Mouse (Mus musculus) MEL (cell line): ENCODE data around the gene Kl. TPM values are rescaled to one million over a fixed set of nuclear protein-coding genes. Genes with fewer than 3 reads are reported as not detected.

ENCODE experiments used
- DNase-seq: peaks from one replicate; pipeline ENCODE4 v3.0.0; 2011; ENCODE audit warnings: low read depth, low spot score
- H3K27ac ChIP-seq: 2 replicates; pipeline ENCODE4 v1.5.1; 2012; ENCODE audit warnings: low read depth, mild to moderate bottlenecking, control low read depth, low read length, moderate library complexity; ENCODE audit not compliant: control insufficient read depth
- H3K27me3 ChIP-seq, 2 experiments: fragments of 150-350 bp in 1 of 2; sonication (generic) in 1 of 2; 2 replicates each; pipeline ENCODE4 v1.6.1; 2012; ENCODE audit warnings: low read length in 2 of 2, mild to moderate bottlenecking in 2 of 2, improper control_type of control experiment in 1 of 2, moderate library complexity in 1 of 2; ENCODE audit not compliant: insufficient read depth in 2 of 2, control insufficient read depth in 1 of 2
- H3K36me3 ChIP-seq, 2 experiments: 2 replicates each; pipeline ENCODE4 v1.6.1; 2012 to 2014; ENCODE audit warnings: low read length in 2 of 2, improper control_type of control experiment in 1 of 2, inconsistent platforms in 1 of 2, mild to moderate bottlenecking in 1 of 2; ENCODE audit not compliant: insufficient read depth in 2 of 2, control insufficient read depth in 1 of 2
- H3K4me1 ChIP-seq, 2 experiments: fragments of 150-350 bp in 1 of 2; sonication (generic) in 1 of 2; 2 replicates each; pipeline ENCODE4 v1.6.1; 2012; ENCODE audit warnings: low read length in 2 of 2, improper control_type of control experiment in 1 of 2, mild to moderate bottlenecking in 1 of 2; ENCODE audit not compliant: insufficient read depth in 2 of 2, control insufficient read depth in 1 of 2
- H3K4me3 ChIP-seq, 2 experiments: fragments of 150-350 bp in 1 of 2; sonication (generic) in 1 of 2; 2 replicates each; pipeline ENCODE4 v1.5.1; 2012; ENCODE audit warnings: low read depth in 2 of 2, low read length in 2 of 2, mild to moderate bottlenecking in 2 of 2, moderate library complexity in 2 of 2, control low read depth in 1 of 2, improper control_type of control experiment in 1 of 2; ENCODE audit not compliant: control insufficient read depth in 1 of 2, insufficient read depth in 1 of 2
- H3K79me2 ChIP-seq: 2 replicates; pipeline ENCODE4 v1.6.1; 2012; ENCODE audit warnings: mild to moderate bottlenecking, low read length, moderate library complexity; ENCODE audit not compliant: control insufficient read depth, poor library complexity, insufficient read depth
- H3K9ac ChIP-seq: 2 replicates; pipeline ENCODE4 v1.6.1; 2012; ENCODE audit warnings: low read depth, mild to moderate bottlenecking, control low read depth, low read length, moderate library complexity; ENCODE audit not compliant: control insufficient read depth, poor library complexity, severe bottlenecking
- H3K9me3 ChIP-seq: fragments of 150-350 bp; sonication (generic); replicated peaks from 2 replicates; pipeline ENCODE4 v1.6.1; 2012; ENCODE audit warnings: mild to moderate bottlenecking, low read length, improper control_type of control experiment, moderate library complexity; ENCODE audit not compliant: insufficient read depth
- BHLHE40 ChIP-seq: IDR thresholded peaks from 2 replicates; pipeline ENCODE4 v1.6.1; 2012; ENCODE audit warnings: low read depth, mild to moderate bottlenecking, inconsistent platforms, low read length, improper control_type of control experiment, borderline replicate concordance
- CHD1 ChIP-seq: IDR thresholded peaks from 2 replicates; pipeline ENCODE4 v1.6.1; 2012; ENCODE audit warnings: low read depth, mild to moderate bottlenecking, inconsistent platforms, low read length, improper control_type of control experiment
- CHD2 ChIP-seq: IDR thresholded peaks from 2 replicates; pipeline ENCODE4 v1.6.1; 2011; ENCODE audit warnings: low read length, improper control_type of control experiment
- ELF1 ChIP-seq: IDR thresholded peaks from 2 replicates; pipeline ENCODE4 v1.6.1; 2014; ENCODE audit warnings: low read depth, mild to moderate bottlenecking, inconsistent platforms, low read length, improper control_type of control experiment, moderate library complexity
- EP300 ChIP-seq, 2 experiments: IDR thresholded peaks; 2 replicates each; pipeline ENCODE4 v1.6.1; 2011; ENCODE audit warnings: improper control_type of control experiment in 2 of 2, low read length in 2 of 2, low read depth in 1 of 2, mild to moderate bottlenecking in 1 of 2
- GATA1 ChIP-seq: IDR thresholded peaks from 2 replicates; pipeline ENCODE4 v1.6.1; 2011; ENCODE audit warnings: low read depth, low read length, improper control_type of control experiment
- HCFC1 ChIP-seq: IDR thresholded peaks from 2 replicates; pipeline ENCODE4 v1.6.1; 2012; ENCODE audit warnings: low read depth, mild to moderate bottlenecking, inconsistent platforms, low read length, improper control_type of control experiment, moderate library complexity
- JUND ChIP-seq: IDR thresholded peaks from 2 replicates; pipeline ENCODE4 v1.6.1; 2011; ENCODE audit warnings: low read depth, mild to moderate bottlenecking, improper control_type of control experiment, low read length
- KAT2A ChIP-seq: conservative IDR thresholded peaks from 2 replicates; pipeline ENCODE4 v1.6.1; 2012; ENCODE audit warnings: low read depth, low read length, improper control_type of control experiment, inconsistent platforms
- MAFK ChIP-seq: IDR thresholded peaks from 2 replicates; pipeline ENCODE4 v1.6.1; 2011; ENCODE audit warnings: low read depth, mild to moderate bottlenecking, low read length, improper control_type of control experiment, borderline replicate concordance
- MAX ChIP-seq: IDR thresholded peaks from 2 replicates; pipeline ENCODE4 v1.6.1; 2011; ENCODE audit warnings: low read length, improper control_type of control experiment
- MEF2A ChIP-seq: IDR thresholded peaks from 2 replicates; pipeline ENCODE4 v1.6.1; 2014; ENCODE audit warnings: low read depth, mild to moderate bottlenecking, inconsistent platforms, low read length, improper control_type of control experiment; ENCODE audit not compliant: poor library complexity, insufficient replicate concordance, severe bottlenecking; ENCODE audit errors: extremely low read depth
- MYB ChIP-seq: IDR thresholded peaks from 2 replicates; pipeline ENCODE4 v1.6.1; 2011; ENCODE audit warnings: mild to moderate bottlenecking, low read depth, low read length, improper control_type of control experiment
- MYC ChIP-seq: IDR thresholded peaks from 2 replicates; pipeline ENCODE4 v1.6.1; 2011; ENCODE audit warnings: low read depth, mild to moderate bottlenecking, low read length, improper control_type of control experiment, moderate library complexity
- NRF1 ChIP-seq: IDR thresholded peaks from 2 replicates; pipeline ENCODE4 v1.6.1; 2014; ENCODE audit warnings: low read depth, mild to moderate bottlenecking, inconsistent platforms, low read length, improper control_type of control experiment, moderate library complexity; ENCODE audit not compliant: poor library complexity, insufficient read depth, severe bottlenecking
- POLR2AphosphoS2 ChIP-seq: IDR thresholded peaks from 2 replicates; pipeline ENCODE4 v1.6.1; 2011; ENCODE audit warnings: low read length, improper control_type of control experiment
- POLR2AphosphoS5 ChIP-seq: IDR thresholded peaks from 2 replicates; pipeline ENCODE4 v1.6.1; 2012; ENCODE audit warnings: low read depth, borderline replicate concordance, mild to moderate bottlenecking, inconsistent platforms, low read length, moderate library complexity, mixed read lengths
- RAD21 ChIP-seq: IDR thresholded peaks from 2 replicates; pipeline ENCODE4 v1.6.1; 2011; ENCODE audit warnings: mild to moderate bottlenecking, low read depth, low read length, improper control_type of control experiment
- TAL1 ChIP-seq: IDR thresholded peaks from 2 replicates; pipeline ENCODE4 v1.6.1; 2012; ENCODE audit warnings: mild to moderate bottlenecking, inconsistent platforms, low read length, moderate library complexity, mixed read lengths
- TBP ChIP-seq: IDR thresholded peaks from 2 replicates; pipeline ENCODE4 v1.8.0; 2011; ENCODE audit warnings: low read depth, low read length, improper control_type of control experiment
- TCF12 ChIP-seq: IDR thresholded peaks from 2 replicates; pipeline ENCODE4 v1.6.1; 2014; ENCODE audit warnings: low read depth, mild to moderate bottlenecking, inconsistent platforms, low read length, improper control_type of control experiment, moderate library complexity
- UBTF ChIP-seq: IDR thresholded peaks from 2 replicates; pipeline ENCODE4 v1.6.1; 2012; ENCODE audit warnings: low read depth, mild to moderate bottlenecking, inconsistent platforms, low read length, improper control_type of control experiment, moderate library complexity, borderline replicate concordance; ENCODE audit not compliant: insufficient read depth
- USF1 ChIP-seq: IDR thresholded peaks from 2 replicates; pipeline ENCODE4 v1.6.1; 2014; ENCODE audit warnings: low read depth, mild to moderate bottlenecking, inconsistent platforms, low read length, improper control_type of control experiment, moderate library complexity
- USF2 ChIP-seq, 2 experiments: IDR thresholded peaks; 2 replicates each; pipeline ENCODE4 v1.6.1; 2011 to 2012; ENCODE audit warnings: improper control_type of control experiment in 2 of 2, low read length in 2 of 2, borderline replicate concordance in 1 of 2, inconsistent platforms in 1 of 2, low read depth in 1 of 2, mild to moderate bottlenecking in 1 of 2; ENCODE audit not compliant: insufficient read depth in 1 of 2
- ZC3H11A ChIP-seq: IDR thresholded peaks from 2 replicates; pipeline ENCODE4 v1.6.1; 2012; ENCODE audit warnings: low read depth, mild to moderate bottlenecking, inconsistent platforms, low read length, improper control_type of control experiment
- ZKSCAN1 ChIP-seq: IDR thresholded peaks from 2 replicates; pipeline ENCODE4 v1.6.1; 2012; ENCODE audit warnings: low read depth, mild to moderate bottlenecking, inconsistent platforms, low read length, improper control_type of control experiment, moderate library complexity
- ZMIZ1 ChIP-seq: IDR thresholded peaks from 2 replicates; pipeline ENCODE4 v1.6.1; 2012; ENCODE audit warnings: low read depth, mild to moderate bottlenecking, inconsistent platforms, low read length, improper control_type of control experiment, moderate library complexity
- ZNF384 ChIP-seq: IDR thresholded peaks from 2 replicates; pipeline ENCODE4 v1.6.1; 2012; ENCODE audit warnings: low read depth, mild to moderate bottlenecking, inconsistent platforms, low read length, improper control_type of control experiment
- polyA plus RNA-seq, 2 experiments: library from polyadenylated mRNA; stranded (reverse) in 1 of 2; unstranded in 1 of 2; fragments of >175 nt in 1 of 2; fragments of >200 nt in 1 of 2; gene quantifications; 2 replicates each; pipeline versions ENCODE4 v1.2.1 to v1.2.4; 2012; ENCODE audit warnings: low replicate concordance in 2 of 2, low read depth in 1 of 2; ENCODE audit not compliant: insufficient read length in 2 of 2, insufficient read depth in 1 of 2, missing spikeins in 1 of 2
- total RNA-seq: library from RNA; depleted of rRNA; stranded (reverse); fragments of 300-350 nt; gene quantifications from 2 replicates; pipeline ENCODE4 v1.2.3, GENCODE M21; 2012

Gene Kl
- total and polyA plus RNA-seq, 3 experiments: not detected

DNA sequence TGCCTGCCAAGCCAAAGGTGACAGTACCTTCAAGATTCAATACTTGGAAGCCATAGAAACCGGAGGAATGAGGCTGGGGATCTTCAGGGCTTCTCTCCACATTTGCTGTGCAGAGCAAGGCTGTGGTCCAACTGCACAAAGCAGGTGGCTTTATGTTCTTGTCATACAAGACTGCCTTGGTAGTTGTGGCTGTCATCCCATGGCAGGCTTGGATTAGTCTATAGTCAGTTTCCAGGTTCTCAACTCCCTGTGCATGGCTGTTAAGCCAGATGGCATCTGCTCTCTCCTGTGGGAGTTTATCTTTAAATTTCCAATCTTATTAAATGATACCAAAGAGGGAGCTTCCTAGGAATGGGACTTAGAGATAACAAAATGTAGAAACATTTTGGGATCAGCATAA is 9.2 kb downstream of the Kl start:
- Histone ChIP-seq H3K4me3 (no peak overlapping the region), H3K27me3 (no peaks in the 10 kb centered on the region), H3K36me3 (no peaks in the 10 kb centered on the region), H3K9me3 (no peaks in the 10 kb centered on the region), H3K79me2 (no peaks in the 10 kb centered on the region), H3K4me1 (no peaks in the 10 kb centered on the region), H3K27ac (no peak overlapping the region), H3K9ac (no peak overlapping the region)
- TF ChIP-seq MYB (no peak), USF1 (no peak), CHD1 (no peak), GATA1 (no peak), KAT2A (no peak), ZKSCAN1 (no peak), ZC3H11A (no peak), HCFC1 (no peak), MAFK (no peak), POLR2AphosphoS2 (no peak), RAD21 (no peak), MYC (no peak), ELF1 (no peak), NRF1 (no peak), ZNF384 (no peak), UBTF (no peak), JUND (no peak), TBP (no peak), BHLHE40 (no peak), ZMIZ1 (no peak)
- DNase-seq: no peak

DNA sequence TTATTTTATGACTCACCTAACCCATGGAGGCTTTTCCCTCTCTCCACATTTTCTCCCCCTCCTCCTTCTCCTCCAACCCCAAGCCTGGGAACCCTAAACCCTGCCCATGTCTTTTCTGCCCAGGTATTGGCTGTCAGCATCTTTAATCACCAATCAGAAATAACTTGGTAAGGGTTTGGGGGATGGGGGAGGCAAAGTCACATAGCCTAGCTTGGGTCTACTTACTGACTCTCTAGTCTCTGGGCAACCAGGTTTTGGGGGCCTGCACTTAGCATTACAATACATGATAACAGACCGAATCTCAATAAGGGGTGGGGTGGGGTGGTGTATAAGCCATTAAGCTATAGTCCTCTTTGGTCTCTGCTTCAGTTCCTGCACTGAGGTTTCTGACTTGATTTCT is 10.3 kb downstream of the Kl start:
- Histone ChIP-seq H3K27ac (no peak overlapping the region), H3K9ac (no peak overlapping the region), H3K9me3 (no peaks in the 10 kb centered on the region), H3K79me2 (no peaks in the 10 kb centered on the region), H3K27me3 (no peaks in the 10 kb centered on the region), H3K4me1 (no peaks in the 10 kb centered on the region), H3K4me3 (no peak overlapping the region), H3K36me3 (no peaks in the 10 kb centered on the region)
- DNase-seq: no peak
- TF ChIP-seq EP300 (IDR thresholded peaks at IDR 0.05; ENCODE audit: low read depth in 1 of 2, low read length in 2 of 2): no peak
- TF ChIP-seq MYB: no peak
- no peak for TF ChIP-seq JUND
- no peak for TF ChIP-seq MAFK
- TF ChIP-seq USF2 (IDR thresholded peaks at IDR 0.05; ENCODE audit: borderline replicate concordance in 1 of 2, insufficient read depth in 1 of 2, low read depth in 1 of 2, low read length in 2 of 2): no peak
- no peak for TF ChIP-seq RAD21
- TF ChIP-seq MEF2A: no peak
- TF ChIP-seq NRF1: no peak
- no peak for TF ChIP-seq MAX
- no peak for TF ChIP-seq ZC3H11A
- no peak for TF ChIP-seq KAT2A
- TF ChIP-seq TCF12: no peak
- TF ChIP-seq TAL1: no peak
- TF ChIP-seq MYC: no peak
- no peak for TF ChIP-seq CHD2
- TF ChIP-seq POLR2AphosphoS2: no peak
- TF ChIP-seq POLR2AphosphoS5: no peak
- no peak for TF ChIP-seq ZNF384
